Mouse (Mus musculus): ENCODE data around the gene Fbxo6.

GRCm38 (mm10) chr4:148131497-148132081, 20.4 kb downstream of the Fbxo6 start:
- TF ChIP-seq CTCF (IDR thresholded peaks at IDR 0.05; ENCODE audit: extremely low read depth, insufficient read depth, low read length) (no peak), POLR2A (IDR thresholded peaks at IDR 0.05; ENCODE audit: extremely low read depth, insufficient read depth, low read length) (no peak)

All from cortical plate, adult 2 months (tissue).